Mouse (Mus musculus): ENCODE data around the gene Tubgcp2.

- TF ChIP-seq CTCF (IDR thresholded peaks at IDR 0.05; ENCODE audit: borderline replicate concordance, insufficient read depth, low read depth, low read length), result no peak
- no peak for TF ChIP-seq POLR2A (IDR thresholded peaks at IDR 0.05; ENCODE audit: borderline replicate concordance, insufficient read depth, low read length)
Measured at GRCm38 (mm10) chr7:140059601-140060000, 23.1 kb upstream of the Tubgcp2 start.
